Mouse (Mus musculus): ENCODE data around the gene Sumo1. TPM values are rescaled to one million over a fixed set of nuclear protein-coding genes. Genes with fewer than 3 reads are reported as not detected.
A peak's percentile ranks its signal among the peaks of the same experiment; 100 is the strongest.

The Sumo1 gene
- polyA plus RNA-seq, 2 experiments: 42.5 to 153 TPM

DNA sequence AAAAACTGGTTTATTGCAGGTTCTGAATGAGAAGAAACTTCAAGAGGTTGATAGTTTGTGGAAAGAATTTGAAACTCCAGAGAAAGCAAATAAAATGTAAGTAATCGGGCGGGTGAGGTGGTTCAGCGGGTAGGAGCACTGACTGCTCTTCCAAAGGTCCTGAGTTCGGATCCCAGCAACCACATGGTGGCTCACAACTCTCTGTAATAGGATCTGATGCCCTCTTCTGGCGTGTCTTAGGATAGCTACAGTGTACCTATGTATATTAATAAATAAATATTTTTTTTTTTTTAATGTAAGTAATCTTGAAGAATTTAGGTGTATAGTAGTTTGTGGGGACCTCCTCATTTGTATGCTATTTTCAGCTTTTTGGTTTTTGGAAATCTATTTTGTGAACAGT, 19.8 kb upstream of the Sumo1 start:
- ATAC-seq (ENCODE audit: insufficient read depth) (no peak), DNase-seq (ENCODE audit: low read depth in 3 of 3, low spot score in 3 of 3) (no peak)
- Histone ChIP-seq H3K9me3 (ENCODE audit: control insufficient read depth, low read length) (no peaks in the 10 kb centered on the region), H3K27me3 (ENCODE audit: control insufficient read depth, insufficient read depth, low read length) (no peaks in the 10 kb centered on the region), H3K4me2 (ENCODE audit: low read depth) (no peak overlapping the region), H3K27ac (no peak overlapping the region), H3K4me1 (replicated peaks; ENCODE audit: control insufficient read depth in 2 of 2, insufficient read depth in 2 of 2, low read length in 1 of 2) (peaks cover 11 to 13% of the 10 kb centered on the region in 2 experiments), H3K4me3 (ENCODE audit: insufficient read depth in 1 of 2, low read depth in 2 of 2, low read length in 2 of 2) (no peak overlapping the region), H3K36me3 (replicated peaks; ENCODE audit: control insufficient read depth, insufficient read depth, low read depth) (peaks cover 49% of the 10 kb centered on the region), H3K9ac (replicated peaks) (no peak overlapping the region)
- 72% methylated on average over 5 of the region's 5 CpGs for WGBS (ENCODE audit: insufficient replicate concordance)
- TF ChIP-seq EP300 (IDR thresholded peaks at IDR 0.05; ENCODE audit: low read depth) (no peak), CTCF (IDR thresholded peaks at IDR 0.05; ENCODE audit: low read depth) (0 out of 2 replicates have a peak, but pooled peaks have one; percentile 15)

- peaks cover 11 to 18% of the 10 kb centered on the region in 2 experiments for H3K4me1 ChIP-seq (replicated peaks; ENCODE audit: control insufficient read depth in 2 of 2, insufficient read depth in 2 of 2, low read length in 1 of 2)
- H3K9ac ChIP-seq (replicated peaks): peak overlapping the region; percentile 20
- H3K4me3 ChIP-seq (ENCODE audit: insufficient read depth in 1 of 2, low read depth in 2 of 2, low read length in 2 of 2): peak overlapping the region; percentile 39 to 88; a peak in 3 of 4 replicates
- no peaks in the 10 kb centered on the region for H3K9me3 ChIP-seq (ENCODE audit: control insufficient read depth, low read length)
- WGBS (ENCODE audit: insufficient replicate concordance): 24% methylated on average over 1 of the region's 1 CpGs
- DNase-seq (ENCODE audit: low read depth in 3 of 3, low spot score in 3 of 3): no peak
- TF ChIP-seq CTCF (IDR thresholded peaks at IDR 0.05; ENCODE audit: low read depth): no peak
- TF ChIP-seq EP300 (IDR thresholded peaks at IDR 0.05; ENCODE audit: low read depth): no peak
- ATAC-seq (ENCODE audit: insufficient read depth): no peak
- peak overlapping the region; percentile 81 for H3K4me2 ChIP-seq (ENCODE audit: low read depth)
- no peak overlapping the region for H3K27ac ChIP-seq
- peaks cover 25% of the 10 kb centered on the region for H3K36me3 ChIP-seq (replicated peaks; ENCODE audit: control insufficient read depth, insufficient read depth, low read depth)
- H3K27me3 ChIP-seq (ENCODE audit: control insufficient read depth, insufficient read depth, low read length): no peaks in the 10 kb centered on the region; the same call in 1 of the 2 replicates
Measured at GRCm38 (mm10) chr1:59687493-59687892, 16.9 kb upstream of the Sumo1 start.

DNA sequence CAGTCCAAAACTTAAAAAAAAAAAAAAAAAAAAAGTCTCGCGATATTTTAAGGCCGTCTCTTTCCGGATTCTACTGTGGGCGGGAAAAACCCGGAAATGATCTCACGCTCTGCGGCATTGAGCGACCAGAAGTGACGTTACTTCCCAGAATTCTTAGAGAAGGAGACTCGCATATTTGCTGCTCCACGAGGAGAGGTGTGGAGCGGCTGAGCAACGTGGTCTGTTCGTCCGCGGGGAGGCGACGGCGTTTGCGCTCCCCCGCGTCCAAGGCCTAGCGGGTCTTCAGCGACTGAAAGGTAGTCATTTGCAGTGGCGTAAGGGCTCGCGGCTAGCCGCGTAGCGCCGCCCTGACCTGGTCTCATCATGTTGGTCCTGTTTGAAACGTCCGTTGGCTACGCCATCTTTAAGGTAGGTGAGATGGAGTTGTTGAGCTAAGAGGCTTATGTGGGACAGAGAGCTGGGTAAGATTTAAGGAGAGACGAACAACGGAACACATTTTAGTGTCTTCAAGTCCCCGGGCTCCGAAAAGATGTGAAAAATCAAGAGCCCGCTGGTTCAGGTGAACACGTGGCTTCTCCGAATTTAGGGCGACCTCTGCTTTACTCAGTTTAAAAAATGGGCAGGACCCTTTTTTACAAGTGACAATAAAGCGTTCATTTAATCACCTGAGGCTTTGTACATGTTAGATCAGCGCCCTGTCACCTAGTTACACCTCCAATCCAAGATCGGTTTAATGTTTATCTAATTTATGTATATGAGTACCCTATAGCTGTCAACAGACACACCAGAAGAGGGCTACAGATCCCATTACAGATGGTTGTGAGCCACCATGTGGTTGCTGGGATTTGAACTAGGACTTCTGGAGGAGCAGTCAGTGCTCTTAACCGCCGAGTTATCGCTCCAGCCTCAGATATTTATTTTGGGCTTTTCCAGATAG, 14.5 kb upstream of the Sumo1 start, which contains the start of gene Nop58:
Gene Nop58 (plus strand): TSS at position 153 of the 937 bp plus-strand sequence.
- peak within 1 kb of the TSS; percentile 90 for H3K9ac ChIP-seq (replicated peaks)
- peak within 1 kb of the TSS; percentile 85 to 88 for H3K4me3 ChIP-seq (ENCODE audit: insufficient read depth in 1 of 2, low read depth in 2 of 2, low read length in 2 of 2)
- H3K27ac ChIP-seq: peak within 1 kb of the TSS; percentile 76
- peak; percentile 94 for ATAC-seq (ENCODE audit: insufficient read depth)
- H3K4me2 ChIP-seq (ENCODE audit: low read depth): peak within 1 kb of the TSS; percentile 81
- no peaks in the 10 kb centered on the region; the same call in 1 of the 2 replicates for H3K27me3 ChIP-seq (ENCODE audit: control insufficient read depth, insufficient read depth, low read length)
- no peaks in the 10 kb centered on the region for H3K9me3 ChIP-seq (ENCODE audit: control insufficient read depth, low read length)
- under 1% methylated on average over 49 of the region's 49 CpGs for WGBS (ENCODE audit: insufficient replicate concordance)
- H3K36me3 ChIP-seq (replicated peaks; ENCODE audit: control insufficient read depth, insufficient read depth, low read depth): peaks cover 7% of the 10 kb centered on the region
- DNase-seq (ENCODE audit: low read depth in 3 of 3, low spot score in 3 of 3): peak; percentile 95 to 96 (median 96)
- H3K4me1 ChIP-seq (replicated peaks; ENCODE audit: control insufficient read depth in 2 of 2, insufficient read depth in 2 of 2, low read length in 1 of 2): peaks cover 11 to 18% of the 10 kb centered on the region in 2 experiments
- TF ChIP-seq CTCF (IDR thresholded peaks at IDR 0.05; ENCODE audit: low read depth) (0 out of 2 replicates have a peak, but pooled peaks have one; percentile 2), EP300 (IDR thresholded peaks at IDR 0.05; ENCODE audit: low read depth) (peak; percentile 73)

DNA sequence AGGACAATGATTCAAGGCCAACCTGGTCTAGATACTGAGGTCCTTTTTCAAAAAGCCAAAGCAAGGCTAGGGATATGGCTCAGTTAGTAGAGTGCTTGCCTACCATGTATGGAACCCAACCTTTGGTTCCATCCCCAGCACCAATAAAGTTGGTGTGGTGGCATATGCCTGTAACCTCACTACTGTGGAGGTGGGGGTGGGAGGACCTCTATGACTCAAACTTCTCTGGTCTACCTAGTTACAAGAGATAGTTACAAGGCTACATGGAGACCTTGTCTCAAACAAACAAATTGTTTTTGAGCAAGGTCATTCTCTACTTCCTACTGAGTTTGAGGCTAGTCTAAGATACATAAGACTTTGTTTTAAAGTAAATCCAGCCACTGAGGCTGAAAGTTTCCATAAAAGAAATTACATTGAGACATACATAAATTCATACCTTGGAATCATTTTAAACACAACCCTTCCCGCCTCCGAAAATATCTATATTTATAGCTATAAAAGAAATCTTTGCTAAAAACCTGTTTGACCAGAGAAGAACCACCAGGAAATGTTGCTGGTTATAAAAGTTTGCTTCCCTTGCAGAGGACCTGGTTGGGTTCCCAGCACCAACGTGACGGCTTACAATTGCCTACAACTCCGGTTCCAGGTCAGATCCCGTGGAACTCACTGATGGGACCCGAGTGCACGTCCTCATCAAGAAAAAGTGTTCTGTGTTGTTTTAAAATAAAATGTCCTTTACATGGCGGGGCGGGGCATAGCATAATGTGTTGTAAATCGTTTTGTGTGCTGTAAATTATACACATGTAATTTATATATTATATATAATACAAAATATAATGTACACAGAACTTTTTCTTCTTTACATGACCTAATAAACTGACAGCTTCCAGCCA, 13.5 kb upstream of the Sumo1 start:
- H3K27me3 ChIP-seq (ENCODE audit: control insufficient read depth, insufficient read depth, low read length): no peaks in the 10 kb centered on the region; the same call in 1 of the 2 replicates
- ATAC-seq (ENCODE audit: insufficient read depth): peak; percentile 16; the same call in 1 of the 2 replicates
- TF ChIP-seq EP300 (IDR thresholded peaks at IDR 0.05; ENCODE audit: low read depth): no peak
- no peak for TF ChIP-seq CTCF (IDR thresholded peaks at IDR 0.05; ENCODE audit: low read depth)
- H3K9ac ChIP-seq (replicated peaks): peak overlapping the region; percentile 71
- peak overlapping the region; percentile 81 for H3K4me2 ChIP-seq (ENCODE audit: low read depth)
- peaks cover 9 to 16% of the 10 kb centered on the region in 2 experiments for H3K4me1 ChIP-seq (replicated peaks; ENCODE audit: control insufficient read depth in 2 of 2, insufficient read depth in 2 of 2, low read length in 1 of 2)
- no peaks in the 10 kb centered on the region; the same call in 1 of the 2 replicates for H3K36me3 ChIP-seq (replicated peaks; ENCODE audit: control insufficient read depth, insufficient read depth, low read depth)
- 7% methylated on average over 11 of the region's 11 CpGs for WGBS (ENCODE audit: insufficient replicate concordance)
- H3K27ac ChIP-seq: peak overlapping the region; percentile 75
- H3K4me3 ChIP-seq (ENCODE audit: insufficient read depth in 1 of 2, low read depth in 2 of 2, low read length in 2 of 2): peak overlapping the region; percentile 71 to 88
- H3K9me3 ChIP-seq (ENCODE audit: control insufficient read depth, low read length): no peaks in the 10 kb centered on the region
- DNase-seq (ENCODE audit: low read depth in 3 of 3, low spot score in 3 of 3): no peak

Data from liver, embryonic 14.5 days (tissue).